Mouse (Mus musculus): ENCODE measurements around the gene Fcgr1.

DNA sequence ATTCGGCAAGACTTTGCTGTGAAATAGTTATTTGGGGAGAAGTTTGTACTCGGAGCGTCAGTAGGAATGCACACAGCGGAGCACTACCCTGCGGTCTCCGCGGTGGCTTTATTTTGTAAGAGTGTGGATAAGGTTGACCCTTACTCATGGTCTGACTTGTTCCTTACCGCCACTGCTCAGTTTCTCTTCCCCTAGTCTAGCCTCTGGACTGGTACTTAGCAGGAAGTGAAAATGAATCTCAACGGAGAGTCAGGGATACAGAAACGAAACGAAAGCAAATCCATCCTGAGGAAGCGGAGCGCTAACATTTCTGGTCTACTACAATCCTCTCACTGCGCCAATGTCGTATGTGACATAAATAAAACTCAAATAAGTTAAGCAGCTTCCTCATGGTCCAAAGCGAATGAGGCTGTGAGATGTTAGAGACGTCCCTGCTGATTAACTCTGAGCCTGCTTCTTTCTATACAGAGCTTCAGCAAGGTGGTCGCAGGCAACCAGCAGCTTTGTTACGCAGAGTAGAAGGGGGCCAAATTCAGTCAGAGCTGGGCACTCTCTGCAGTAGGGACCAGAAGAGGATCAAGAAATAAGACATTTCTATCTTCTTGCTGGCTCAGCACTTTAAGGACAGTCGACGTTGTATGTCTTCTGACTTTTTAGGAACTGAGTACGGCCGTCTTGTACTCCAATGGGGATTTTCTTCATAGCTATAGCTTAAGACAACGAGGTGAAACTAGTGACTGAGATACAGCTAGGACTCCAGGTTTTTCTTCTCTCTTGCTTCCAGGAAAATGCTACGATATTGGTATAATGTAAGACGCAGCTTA lies 7.1 kb upstream of the Fcgr1 start:
- TF ChIP-seq CTCF (IDR thresholded peaks at IDR 0.05; ENCODE audit: low read depth, low read length), result no peak
- no peak for TF ChIP-seq POLR2A (IDR thresholded peaks at IDR 0.05; ENCODE audit: extremely low read depth, insufficient read depth, low read length)
